Mouse (Mus musculus): ENCODE results near the gene Cap2.

Cap2 gene

GRCm38 (mm10) chr13:46501800-46502389 lies at the start of gene Cap2:
Cap2 (plus strand) TSS chr13:46501848.
- DNase-seq (ENCODE audit: low spot score in 2 of 2): peak; percentile 13 to 54

DNA sequence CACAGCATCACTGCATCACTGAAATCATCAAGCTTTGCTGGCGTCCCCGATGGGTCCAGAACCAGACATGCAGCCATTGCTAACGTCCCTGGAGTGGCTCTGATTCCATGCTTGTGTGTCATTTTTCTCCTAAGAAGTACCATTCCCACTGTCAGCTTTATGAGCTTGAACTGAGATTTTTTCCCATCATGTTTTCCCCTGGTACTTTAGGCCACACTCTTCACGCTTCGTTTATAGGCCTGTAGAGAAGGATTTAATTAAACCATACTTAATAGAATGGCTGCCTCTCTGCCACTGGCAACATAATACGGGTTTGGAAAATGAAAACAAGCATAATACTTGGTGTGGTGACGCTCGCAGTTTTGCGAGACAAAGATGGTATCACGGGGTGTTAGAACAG lies 42.1 kb upstream of the Cap2 start:
- no peak for DNase-seq (ENCODE audit: low spot score in 2 of 2)

GRCm38 (mm10) chr13:46462280-46462679 lies 39.4 kb upstream of the Cap2 start:
- no peak for DNase-seq (ENCODE audit: low spot score in 2 of 2)

GRCm38 (mm10) chr13:46463764-46464163 lies 37.9 kb upstream of the Cap2 start:
- DNase-seq (ENCODE audit: low spot score in 2 of 2): no peak

GRCm38 (mm10) chr13:46468251-46468650 lies 33.4 kb upstream of the Cap2 start:
- no peak for DNase-seq (ENCODE audit: low spot score in 2 of 2)

DNA sequence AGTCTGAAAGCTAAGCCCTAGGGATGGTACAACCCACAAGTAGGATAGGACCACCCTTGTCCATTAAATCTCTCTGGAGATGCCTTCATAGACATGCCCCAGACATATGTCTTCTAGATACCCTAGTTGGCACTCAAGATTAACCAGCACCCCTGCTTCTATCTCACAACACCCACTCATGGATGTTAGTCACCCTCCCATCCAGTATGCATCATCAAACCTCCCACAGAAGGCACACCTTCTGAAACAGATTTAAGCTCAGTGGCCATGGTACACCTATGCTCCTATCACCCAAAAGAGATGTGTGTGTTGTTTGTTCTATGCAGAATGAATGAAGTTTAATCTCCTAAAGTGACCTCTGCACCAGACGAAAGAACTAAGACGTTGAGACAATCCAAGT lies 32.1 kb upstream of the Cap2 start:
- no peak for DNase-seq (ENCODE audit: low spot score in 2 of 2)

- DNase-seq (ENCODE audit: low spot score in 2 of 2): no peak
Observed at GRCm38 (mm10) chr13:46481271-46481670, 20.4 kb upstream of the Cap2 start.

GRCm38 (mm10) chr13:46485605-46486004 lies 16.0 kb upstream of the Cap2 start:
- DNase-seq (ENCODE audit: low spot score in 2 of 2): no peak

DNA sequence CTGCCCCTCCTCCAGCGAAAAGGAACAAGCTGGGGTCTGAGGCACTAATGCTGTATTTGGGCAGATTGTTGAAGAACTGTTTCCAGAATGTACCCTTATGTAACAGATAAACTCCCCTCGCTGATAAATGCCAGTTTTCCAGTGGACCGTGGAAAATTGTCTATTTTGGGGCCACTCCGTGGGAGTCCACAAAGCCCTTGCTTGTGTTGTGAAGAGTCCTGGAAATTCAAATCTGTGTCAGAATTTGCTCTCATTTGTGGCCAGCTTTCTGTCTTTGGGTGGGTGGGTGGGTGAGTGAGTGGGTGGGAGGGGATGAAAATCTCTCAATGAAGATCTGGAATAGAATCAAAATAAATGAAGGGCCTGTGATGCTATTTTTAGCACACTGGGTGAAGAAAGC lies 13.5 kb upstream of the Cap2 start:
- DNase-seq (ENCODE audit: low spot score in 2 of 2): no peak

DNA sequence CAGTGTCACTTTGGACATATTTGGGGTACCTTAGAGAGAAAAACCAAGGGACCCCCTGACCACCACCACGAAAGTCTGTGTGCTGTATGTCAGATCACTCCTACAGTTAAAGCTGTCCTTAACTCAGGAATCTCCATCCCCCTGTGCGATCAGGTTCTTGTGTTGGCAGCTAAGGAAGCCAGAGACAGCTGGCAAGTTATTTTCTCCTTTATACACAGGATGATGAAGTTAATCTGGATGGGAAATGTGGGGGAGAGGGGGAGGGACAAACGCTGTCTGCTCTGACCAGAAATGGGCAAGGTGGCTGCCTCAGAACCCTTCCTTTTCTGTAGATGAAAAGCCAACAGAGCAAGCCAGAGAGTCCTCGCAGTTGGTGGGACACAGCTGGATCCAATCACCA lies 11.0 kb upstream of the Cap2 start:
- no peak for DNase-seq (ENCODE audit: low spot score in 2 of 2)

DNA sequence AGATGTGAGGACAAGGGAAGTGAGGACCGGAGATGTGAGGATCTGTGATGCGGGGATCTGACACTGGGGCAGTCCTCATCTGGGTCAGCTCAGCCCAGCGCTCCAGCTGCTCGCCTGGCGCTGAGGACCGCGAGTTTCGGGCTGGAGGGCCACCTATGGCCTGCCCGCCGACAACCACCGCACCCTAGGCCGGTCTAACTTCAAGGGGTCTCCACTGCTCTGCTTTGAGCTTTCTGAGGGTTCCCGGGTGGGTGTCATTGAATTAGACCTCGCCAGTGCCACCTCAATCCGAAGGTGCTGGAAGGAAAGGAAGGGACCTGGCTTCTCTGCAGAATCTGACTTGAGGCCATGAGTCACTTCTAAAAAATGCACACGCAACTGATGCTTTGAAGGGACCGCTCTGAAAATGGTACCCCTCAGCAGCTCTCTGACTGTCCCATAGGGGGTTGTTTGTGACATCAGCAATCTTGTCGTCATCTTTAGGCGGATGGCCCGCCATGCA lies 793 bp downstream of the Cap2 start:
- peak; percentile 6 to 14 for DNase-seq (ENCODE audit: low spot score in 2 of 2)

DNA sequence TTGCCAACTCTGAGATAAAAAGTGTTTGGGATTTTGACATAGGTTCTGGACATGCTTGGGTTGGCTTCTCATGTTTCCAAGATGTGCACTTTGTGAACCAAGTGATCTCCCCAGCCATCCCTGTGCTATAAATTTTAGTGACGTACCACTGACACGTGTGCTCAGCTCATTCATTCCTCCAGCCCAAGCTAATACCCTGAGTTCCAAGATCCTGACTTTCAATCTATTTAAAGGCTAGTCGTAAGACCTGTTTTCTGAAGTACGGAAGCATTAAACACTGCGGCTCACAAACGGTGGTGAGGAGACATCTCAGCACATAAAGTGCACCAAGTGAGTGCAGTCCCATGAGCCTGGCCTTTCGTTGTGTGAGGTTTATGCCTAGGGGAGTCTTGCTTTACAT lies 6.3 kb downstream of the Cap2 start:
- DNase-seq (ENCODE audit: low spot score in 2 of 2): no peak

DNA sequence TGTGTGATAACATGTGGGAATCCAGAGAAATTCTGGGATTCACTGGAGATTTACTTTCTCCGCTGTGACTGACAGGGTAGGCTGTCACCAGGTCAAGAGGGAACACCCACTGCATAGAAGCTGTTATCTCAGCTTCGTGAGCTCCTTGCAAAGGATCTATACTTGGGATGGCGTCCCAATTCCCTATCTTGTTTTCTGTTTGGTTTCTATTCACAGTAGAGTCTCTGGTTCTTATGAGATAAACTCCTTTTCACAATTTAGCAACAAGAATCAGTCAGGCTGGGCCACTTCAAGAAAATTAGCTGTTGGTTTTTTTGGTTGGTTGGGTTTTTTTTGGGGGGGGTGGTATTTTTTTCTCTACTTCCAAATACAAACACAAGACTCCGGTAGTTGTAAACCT lies 7.2 kb downstream of the Cap2 start:
- no peak for DNase-seq (ENCODE audit: low spot score in 2 of 2)

- no peak for DNase-seq (ENCODE audit: low spot score in 2 of 2)
Observed at GRCm38 (mm10) chr13:46510460-46510859, 8.8 kb downstream of the Cap2 start.

DNA sequence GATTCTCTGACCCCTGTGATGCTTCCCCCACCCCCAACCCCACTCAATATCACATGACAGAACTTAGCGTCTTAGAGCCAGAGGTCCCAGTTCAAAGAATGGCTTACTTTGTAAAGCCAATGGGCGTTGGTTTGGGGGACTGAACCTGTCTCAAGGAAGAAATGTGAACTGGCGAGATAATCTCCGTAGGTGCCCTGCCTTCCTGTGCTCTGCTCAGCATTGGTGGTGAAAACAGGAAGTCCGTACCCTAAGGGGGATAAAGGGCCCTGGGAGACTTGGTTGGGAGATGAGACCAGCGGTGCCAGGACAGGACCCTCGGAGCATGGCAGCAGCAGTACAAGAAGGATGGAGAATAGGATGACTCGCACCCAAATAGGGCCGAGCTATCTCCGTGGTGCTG lies 12.8 kb downstream of the Cap2 start:
- no peak for DNase-seq (ENCODE audit: low spot score in 2 of 2)

DNA sequence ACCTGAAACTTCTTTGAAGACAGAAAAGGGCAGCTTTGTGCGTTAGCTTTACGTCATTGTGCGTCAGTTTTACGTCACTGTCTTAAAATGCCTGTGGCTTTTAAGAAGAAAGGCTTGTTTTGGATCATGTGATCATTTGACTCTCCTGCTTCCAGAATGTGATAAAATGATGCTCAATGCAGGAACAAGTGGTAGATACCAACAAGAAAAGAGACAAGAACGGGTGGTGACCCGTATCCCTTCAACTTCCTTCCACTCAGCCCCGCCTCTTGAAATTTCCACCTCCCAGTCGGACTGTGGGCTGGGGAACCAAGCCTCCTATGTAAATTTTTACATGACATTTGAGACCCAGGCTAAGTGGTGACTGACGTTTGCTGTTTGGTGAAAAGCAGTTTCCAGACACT lies 13.5 kb downstream of the Cap2 start:
- DNase-seq (ENCODE audit: low spot score in 2 of 2): no peak

- DNase-seq (ENCODE audit: low spot score in 2 of 2): no peak
Observed at GRCm38 (mm10) chr13:46515524-46515923, 13.9 kb downstream of the Cap2 start.

DNA sequence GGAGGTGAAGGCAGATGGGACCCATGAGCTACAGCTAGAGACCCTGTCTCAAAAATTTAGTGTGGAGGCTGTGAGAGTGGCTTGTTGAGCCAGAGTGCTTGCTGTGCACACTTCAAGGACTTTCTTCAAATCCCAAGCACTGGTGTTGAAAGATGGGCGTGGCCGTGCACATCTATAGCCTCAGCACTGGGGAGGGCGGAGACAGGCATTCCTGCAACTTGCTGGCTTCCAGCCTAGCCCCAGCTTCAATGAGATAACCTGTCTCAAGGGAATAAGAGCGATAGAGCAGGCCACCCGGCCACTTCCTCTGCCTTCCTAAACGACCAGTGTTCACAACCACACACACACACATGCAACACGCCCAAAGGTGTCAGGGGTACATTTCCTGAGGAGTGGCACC lies 14.5 kb downstream of the Cap2 start:
- DNase-seq (ENCODE audit: low spot score in 2 of 2): no peak

DNA sequence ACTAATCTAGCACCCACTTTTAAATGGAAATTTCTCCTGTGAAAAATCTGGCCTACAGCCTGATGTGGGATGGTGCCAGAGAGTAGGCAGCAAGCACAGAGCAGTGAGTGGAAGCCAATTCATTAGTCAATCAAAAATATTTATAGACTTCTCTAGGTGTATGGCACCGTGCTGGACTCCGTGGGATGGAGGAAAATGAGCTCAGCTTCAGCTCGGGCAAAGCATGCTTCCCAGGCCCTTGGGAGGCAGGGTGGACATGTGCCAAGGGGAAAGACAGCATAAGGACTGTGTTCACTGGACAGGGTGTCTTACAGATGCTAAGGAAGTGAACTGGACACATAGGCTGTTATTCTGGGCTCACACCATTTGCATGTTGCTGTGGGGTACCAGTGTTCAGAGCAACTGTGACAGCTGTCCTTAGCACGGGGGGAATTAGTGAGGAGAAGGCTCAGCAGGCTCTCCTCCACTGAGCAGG lies 15.6 kb downstream of the Cap2 start:
- no peak for DNase-seq (ENCODE audit: low spot score in 2 of 2)

- no peak for DNase-seq (ENCODE audit: low spot score in 2 of 2)
Observed at GRCm38 (mm10) chr13:46521482-46521881, 19.8 kb downstream of the Cap2 start.

GRCm38 (mm10) chr13:46522798-46523197 lies 21.1 kb downstream of the Cap2 start:
- no peak for DNase-seq (ENCODE audit: low spot score in 2 of 2)

GRCm38 (mm10) chr13:46523235-46523634 lies 21.6 kb downstream of the Cap2 start:
- no peak for DNase-seq (ENCODE audit: low spot score in 2 of 2)

DNA sequence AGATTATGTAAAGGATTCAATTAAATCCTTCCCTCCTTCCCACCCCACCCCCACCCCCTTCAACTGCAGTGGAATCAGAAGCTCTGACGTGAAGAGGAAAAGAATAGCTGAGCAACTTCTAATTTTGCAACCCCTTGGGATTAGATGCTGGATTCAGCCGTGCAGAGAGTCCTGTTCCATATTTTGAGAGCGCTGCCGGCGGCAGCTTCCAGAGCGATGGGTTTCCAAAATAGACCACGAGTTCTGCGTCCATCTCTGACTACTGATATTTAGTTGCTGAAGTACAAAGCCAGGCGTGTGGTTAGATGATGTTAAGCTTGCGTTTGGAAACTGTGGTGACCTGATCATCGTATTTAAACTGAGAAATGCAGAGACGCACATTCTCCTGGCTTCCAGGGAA lies 22.1 kb downstream of the Cap2 start:
- DNase-seq (ENCODE audit: low spot score in 2 of 2): no peak
